Mouse (Mus musculus): ENCODE results near the gene Rhox3f.
"Not testable (repeated sequence)": the region's sequence is repeated elsewhere in the genome, so short reads cannot be mapped to it uniquely, and the experiment has no call there.

Rhox3f gene

DNA sequence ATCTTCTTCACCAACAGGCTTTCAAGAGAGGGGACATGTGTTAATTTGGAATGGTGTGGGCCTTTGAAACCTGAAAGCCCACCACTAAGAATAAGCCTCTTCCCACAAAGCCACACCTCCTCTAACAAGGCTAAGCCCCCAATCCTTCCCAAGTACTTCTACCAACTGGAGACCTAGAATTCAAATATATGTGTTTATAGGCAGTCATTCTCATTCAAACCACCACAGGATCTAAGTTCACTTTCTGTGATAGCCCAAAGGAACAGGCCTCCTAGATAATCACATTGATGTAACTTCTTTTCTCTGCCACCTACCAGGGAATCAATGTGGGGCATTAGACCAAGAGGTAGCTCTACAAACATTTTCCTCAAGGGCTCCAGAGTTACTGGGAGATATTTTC lies at the start of gene Rhox3f:
TSS of gene Rhox3f (plus strand) at position 301 of the 400 bp plus-strand sequence.
- not testable (repeated sequence) for DNase-seq (ENCODE audit: low spot score)

GRCm38 (mm10) chrX:37541719-37542118 lies 39.1 kb upstream of the Rhox3f start, which contains the start of gene Rhox3e:
TSS of gene Rhox3e (plus strand) at chrX:37542019.
- DNase-seq (ENCODE audit: low spot score), result not testable (repeated sequence)

DNA sequence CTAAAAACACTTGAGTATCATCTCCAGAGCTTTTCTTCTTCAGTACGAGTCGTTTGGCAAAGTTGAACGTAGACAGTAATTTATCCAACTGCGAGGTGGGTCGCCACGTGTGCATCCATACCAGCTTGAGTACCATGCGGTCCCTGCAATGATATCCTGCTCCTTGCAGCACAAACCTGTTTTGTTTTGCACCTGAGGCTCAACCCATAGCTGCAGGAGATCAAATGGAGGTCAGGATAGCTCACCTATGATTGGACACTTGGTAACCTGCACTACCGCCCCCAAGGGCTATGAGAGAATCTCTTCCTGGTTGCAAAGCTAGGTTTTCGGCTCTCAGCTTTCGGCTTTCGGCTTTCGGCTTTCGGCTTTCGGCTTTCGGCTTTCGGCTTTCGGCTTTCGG lies 23.7 kb upstream of the Rhox3f start, which contains the start of gene Rhox4e:
TSS of gene Rhox4e (plus strand) at position 301 of the 400 bp plus-strand sequence.
- DNase-seq (ENCODE audit: low spot score), result not testable (repeated sequence)

GRCm38 (mm10) chrX:37571105-37571504 lies 9.7 kb upstream of the Rhox3f start, which contains the start of gene Rhox2f:
TSS of gene Rhox2f (plus strand) at chrX:37571405.
- DNase-seq (ENCODE audit: low spot score), result not testable (repeated sequence)

DNA sequence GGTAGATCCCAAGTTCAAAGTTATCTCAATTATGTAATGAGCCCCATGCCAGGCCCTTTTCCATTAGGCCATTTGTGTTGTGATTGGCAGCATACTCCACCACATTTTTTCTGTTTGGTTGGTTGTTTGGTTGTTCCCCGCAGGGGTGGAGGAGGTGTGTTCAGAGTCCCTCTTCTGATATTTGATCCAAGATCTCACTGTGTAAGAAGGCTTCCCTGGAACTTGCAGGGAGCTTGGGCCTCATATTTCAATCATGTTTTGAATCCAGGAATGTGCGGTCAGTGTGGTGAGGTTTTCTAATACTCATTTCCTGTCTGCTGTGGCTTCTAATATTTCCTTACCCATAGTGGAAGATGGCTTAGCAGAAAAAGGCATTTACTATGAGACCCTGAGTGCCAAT lies 8.2 kb upstream of the Rhox3f start:
- DNase-seq (ENCODE audit: low spot score), result not testable (repeated sequence)

- DNase-seq (ENCODE audit: low spot score), result not testable (repeated sequence)
Observed at GRCm38 (mm10) chrX:37607604-37608003, 26.8 kb downstream of the Rhox3f start, which contains the start of gene Rhox4f. TSS of gene Rhox4f (minus strand) at chrX:37607704.

DNA sequence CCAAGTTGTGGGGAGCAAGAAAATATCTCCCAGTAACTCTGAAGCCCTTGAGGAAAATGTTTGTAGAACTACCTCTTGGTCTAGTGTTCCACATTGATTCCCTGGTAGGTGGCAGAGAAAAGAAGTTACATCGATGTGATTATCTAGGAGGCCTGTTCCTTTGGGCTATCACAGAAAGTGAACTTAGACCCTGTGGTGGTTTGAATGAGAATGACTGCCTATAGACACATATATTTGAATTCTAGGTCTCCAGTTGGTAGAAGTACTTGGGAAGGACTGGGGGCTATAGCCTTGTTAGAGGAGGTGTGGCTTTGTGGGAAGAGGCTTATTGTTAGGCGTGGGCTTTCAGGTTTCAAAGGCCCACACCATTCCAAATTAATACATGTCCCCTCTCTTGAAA lies 47.7 kb downstream of the Rhox3f start, which contains the start of gene Rhox3g:
TSS of gene Rhox3g (minus strand) at position 101 of the 400 bp plus-strand sequence.
- DNase-seq (ENCODE audit: low spot score), result not testable (repeated sequence)
